Mouse (Mus musculus) left cerebral cortex, postnatal 36 days (tissue): Measurements from ENCODE around the gene Dars2. TPM values are rescaled to one million over a fixed set of nuclear protein-coding genes. Genes with fewer than 3 reads are reported as not detected.

Experiments used
- total RNA-seq, 2 experiments: library from RNA; stranded (reverse); gene quantifications; 2 replicates each; pipeline ENCODE4 v1.2.3; 2021

Gene Dars2
- total RNA-seq, 2 experiments from 2014 or later: 23.3 to 27.6 TPM

Other genes starting within 250 kb of the Dars2 start
- 10 to 100 TPM; 41.0 to 42.9 TPM for gene Rc3h1, start 164.2 kb downstream of the Dars2 start, total RNA-seq
- gene Serpinc1, start 92.1 kb downstream of the Dars2 start, total RNA-seq: under 1 TPM; 0.12 to 0.50 TPM
- 10 to 100 TPM; 17.9 to 19.4 TPM for gene Zbtb37, start 35.8 kb downstream of the Dars2 start, total RNA-seq
- 1 to 10 TPM; 1.1 to 1.8 TPM for gene Cenpl, start 55 bp upstream of the Dars2 start, total RNA-seq
- 10 to 100 TPM; 15.1 to 19.4 TPM for gene Klhl20, start 60.9 kb upstream of the Dars2 start, total RNA-seq
- 10 to 100 TPM; 57.8 to 59.7 TPM for gene Ankrd45, start 72.0 kb upstream of the Dars2 start, total RNA-seq
- not detected for gene Tex50, start 88.7 kb upstream of the Dars2 start, total RNA-seq
- 100 to 1,000 TPM; 310 to 351 TPM for gene Prdx6, start 180.6 kb upstream of the Dars2 start, total RNA-seq